Mouse (Mus musculus): Measurements from ENCODE around the gene Eef1g.

DNA sequence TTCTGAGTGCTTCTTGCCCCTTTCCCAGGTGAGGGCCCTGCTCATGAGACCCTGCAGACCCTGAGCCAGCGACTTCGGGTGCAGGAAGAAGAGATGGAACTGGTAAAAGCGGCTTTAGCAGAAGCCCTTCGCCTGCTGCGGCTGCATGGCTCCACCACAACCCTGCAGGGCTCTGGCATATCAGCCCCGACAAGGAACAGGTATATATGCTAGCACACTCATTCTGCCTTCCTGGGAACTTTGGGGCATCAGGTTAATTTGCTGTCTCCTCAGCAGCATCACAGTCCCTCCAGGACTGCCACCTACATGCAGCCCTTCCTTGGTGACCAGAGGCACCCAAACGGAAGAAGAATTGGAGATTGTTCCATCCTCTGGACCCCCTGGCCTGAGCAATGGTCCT lies 36.1 kb upstream of the Eef1g start:
- no peak for TF ChIP-seq CTCF (IDR thresholded peaks at IDR 0.05; ENCODE audit: borderline replicate concordance, control insufficient read depth, extremely low read depth, insufficient read depth, low read length, poor library complexity)
- TF ChIP-seq POLR2A (IDR thresholded peaks at IDR 0.05; ENCODE audit: control insufficient read depth, extremely low read depth, insufficient read depth, low read length, poor library complexity) = no peak
